Mouse (Mus musculus): ENCODE data around the gene Reep3. TPM values are rescaled to one million over a fixed set of nuclear protein-coding genes. Genes with fewer than 3 reads are reported as not detected.

Gene Reep3
- polyA plus RNA-seq, 1 experiment = 9.0 TPM

GRCm38 (mm10) chr10:67073577-67073976, 23.2 kb downstream of the Reep3 start:
- DNase-seq (ENCODE audit: low read depth in 1 of 2, low spot score in 2 of 2) = no peak
- Histone ChIP-seq H3K27ac (ENCODE audit: insufficient read depth, low read length) (no peak overlapping the region), H3K27me3 (ENCODE audit: control insufficient read depth, insufficient read depth, low read length) (no peaks in the 10 kb centered on the region), H3K36me3 (ENCODE audit: control insufficient read depth, insufficient read depth, low read length) (no peaks in the 10 kb centered on the region), H3K4me3 (ENCODE audit: extremely low read depth, insufficient read depth, insufficient read length) (no peak overlapping the region), H3K4me1 (ENCODE audit: control insufficient read depth, insufficient read depth, insufficient read length) (peaks cover 15% of the 10 kb centered on the region)
- TF ChIP-seq POLR2A (IDR thresholded peaks at IDR 0.05; ENCODE audit: low read depth, low read length) = no peak
- 85% methylated on average over 8 of the region's 8 CpGs for WGBS

DNA sequence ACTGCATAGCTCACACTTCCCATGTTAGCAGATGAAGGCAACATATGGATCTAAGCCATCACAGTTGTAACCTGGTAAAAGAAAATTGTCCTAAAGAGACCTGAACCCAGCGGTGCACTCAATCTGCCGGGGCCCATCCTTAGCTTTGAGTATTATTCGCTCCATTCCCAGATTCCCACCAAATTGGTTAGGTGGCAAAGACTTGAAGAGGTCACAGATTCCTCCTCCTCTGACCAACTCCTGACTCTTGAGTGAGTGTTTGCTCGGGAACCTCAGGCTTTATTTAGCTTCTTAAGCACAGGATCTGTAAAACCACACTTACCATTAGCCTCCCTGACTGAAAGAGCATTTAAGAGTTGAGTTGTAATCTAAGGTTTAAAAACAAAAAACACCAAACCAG, 24.1 kb downstream of the Reep3 start:
- TF ChIP-seq POLR2A (IDR thresholded peaks at IDR 0.05; ENCODE audit: low read depth, low read length) (no peak), CTCF (IDR thresholded peaks at IDR 0.05; ENCODE audit: extremely low read depth, insufficient read depth, insufficient read length, insufficient replicate concordance) (no peak)
- H3K4me1 ChIP-seq (ENCODE audit: control insufficient read depth, insufficient read depth, insufficient read length) = peaks cover 15% of the 10 kb centered on the region
- no peak overlapping the region for H3K4me3 ChIP-seq (ENCODE audit: extremely low read depth, insufficient read depth, insufficient read length)
- WGBS = 79% methylated on average over 4 of the region's 4 CpGs
- H3K36me3 ChIP-seq (ENCODE audit: control insufficient read depth, insufficient read depth, low read length) = no peaks in the 10 kb centered on the region
- no peak for DNase-seq (ENCODE audit: low read depth in 1 of 2, low spot score in 2 of 2)
- no peak overlapping the region for H3K27ac ChIP-seq (ENCODE audit: insufficient read depth, low read length)
- H3K27me3 ChIP-seq (ENCODE audit: control insufficient read depth, insufficient read depth, low read length) = no peaks in the 10 kb centered on the region

GRCm38 (mm10) chr10:67071884-67072283, 24.9 kb downstream of the Reep3 start:
- Histone ChIP-seq H3K4me3 (ENCODE audit: extremely low read depth, insufficient read depth, insufficient read length) (peak overlapping the region; percentile 34; the same call in 1 of the 2 replicates), H3K27me3 (ENCODE audit: control insufficient read depth, insufficient read depth, low read length) (no peaks in the 10 kb centered on the region), H3K36me3 (ENCODE audit: control insufficient read depth, insufficient read depth, low read length) (no peaks in the 10 kb centered on the region), H3K4me1 (ENCODE audit: control insufficient read depth, insufficient read depth, insufficient read length) (peaks cover 15% of the 10 kb centered on the region), H3K27ac (ENCODE audit: insufficient read depth, low read length) (no peak overlapping the region)
- WGBS = 25% methylated on average over 5 of the region's 5 CpGs
- TF ChIP-seq POLR2A (IDR thresholded peaks at IDR 0.05; ENCODE audit: low read depth, low read length) = no peak
- no peak for TF ChIP-seq CTCF (IDR thresholded peaks at IDR 0.05; ENCODE audit: extremely low read depth, insufficient read depth, insufficient read length, insufficient replicate concordance)
- DNase-seq (ENCODE audit: low read depth in 1 of 2, low spot score in 2 of 2) = peak in 1 of 2 experiments; percentile 45

- DNase-seq (ENCODE audit: low read depth in 1 of 2, low spot score in 2 of 2) = no peak
- WGBS = 36% methylated on average over 4 of the region's 4 CpGs
- TF ChIP-seq CTCF (IDR thresholded peaks at IDR 0.05; ENCODE audit: extremely low read depth, insufficient read depth, insufficient read length, insufficient replicate concordance) = no peak
- TF ChIP-seq POLR2A (IDR thresholded peaks at IDR 0.05; ENCODE audit: low read depth, low read length) = no peak
- H3K36me3 ChIP-seq (ENCODE audit: control insufficient read depth, insufficient read depth, low read length) = no peaks in the 10 kb centered on the region
- H3K27me3 ChIP-seq (ENCODE audit: control insufficient read depth, insufficient read depth, low read length) = no peaks in the 10 kb centered on the region
- peaks cover 18% of the 10 kb centered on the region for H3K4me1 ChIP-seq (ENCODE audit: control insufficient read depth, insufficient read depth, insufficient read length)
- H3K27ac ChIP-seq (ENCODE audit: insufficient read depth, low read length) = peak overlapping the region; percentile 43; the same call in 1 of the 2 replicates
- no peak overlapping the region for H3K4me3 ChIP-seq (ENCODE audit: extremely low read depth, insufficient read depth, insufficient read length)
These were observed 25.4 kb downstream of the Reep3 start for GRCm38 (mm10) chr10:67071389-67071788.

DNA sequence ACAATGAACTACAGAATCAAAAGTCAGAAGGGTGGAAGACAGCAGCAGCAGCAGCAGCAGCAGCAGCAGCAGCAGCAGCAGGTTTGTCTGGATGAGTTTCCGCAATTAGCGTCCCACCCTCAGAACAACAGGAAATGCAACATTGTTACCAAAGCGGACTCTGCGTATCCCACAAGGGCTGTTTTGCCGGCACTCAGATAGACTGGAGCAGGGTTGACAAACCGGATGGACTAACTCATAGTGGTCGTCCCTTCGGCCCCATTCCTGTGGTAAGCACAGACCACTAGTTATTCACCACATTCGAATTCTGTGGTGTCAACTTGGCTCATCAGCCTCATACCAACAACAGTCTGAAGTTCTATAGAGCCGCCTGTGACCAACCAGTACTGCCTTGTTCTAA, 27.7 kb downstream of the Reep3 start:
- Histone ChIP-seq H3K27me3 (ENCODE audit: control insufficient read depth, insufficient read depth, low read length) (no peaks in the 10 kb centered on the region), H3K4me1 (ENCODE audit: control insufficient read depth, insufficient read depth, insufficient read length) (peaks cover 28% of the 10 kb centered on the region), H3K4me3 (ENCODE audit: extremely low read depth, insufficient read depth, insufficient read length) (peak overlapping the region; percentile 46; the same call in 1 of the 2 replicates), H3K27ac (ENCODE audit: insufficient read depth, low read length) (peak overlapping the region; percentile 70), H3K36me3 (ENCODE audit: control insufficient read depth, insufficient read depth, low read length) (no peaks in the 10 kb centered on the region)
- 34% methylated on average over 10 of the region's 10 CpGs for WGBS
- no peak for DNase-seq (ENCODE audit: low read depth in 1 of 2, low spot score in 2 of 2)
- no peak for TF ChIP-seq CTCF (IDR thresholded peaks at IDR 0.05; ENCODE audit: extremely low read depth, insufficient read depth, insufficient read length, insufficient replicate concordance)
- TF ChIP-seq POLR2A (IDR thresholded peaks at IDR 0.05; ENCODE audit: low read depth, low read length) = no peak

DNA sequence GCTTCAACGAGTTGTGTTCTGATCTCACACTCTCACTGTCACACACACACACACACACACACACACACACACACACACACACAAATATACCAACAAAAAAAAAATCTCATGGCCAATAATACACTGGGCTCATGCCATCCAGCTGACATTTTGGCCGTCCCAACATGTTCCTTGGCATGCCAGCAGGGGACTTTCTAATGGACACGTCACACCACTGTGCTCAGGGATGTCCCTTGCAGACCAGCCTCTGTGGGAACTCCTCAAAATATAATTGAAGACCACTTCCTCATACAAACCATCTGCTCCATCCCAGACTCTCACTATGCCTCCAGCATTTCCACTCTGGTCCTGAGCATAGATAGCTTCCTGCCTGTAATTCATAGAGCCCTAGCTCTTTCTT, 30.3 kb downstream of the Reep3 start:
- peak overlapping the region; percentile 70; the same call in 1 of the 2 replicates for H3K27ac ChIP-seq (ENCODE audit: insufficient read depth, low read length)
- WGBS = 78% methylated on average over 3 of the region's 3 CpGs
- no peak for DNase-seq (ENCODE audit: low read depth in 1 of 2, low spot score in 2 of 2)
- H3K36me3 ChIP-seq (ENCODE audit: control insufficient read depth, insufficient read depth, low read length) = no peaks in the 10 kb centered on the region; the same call in 1 of the 2 replicates
- no peak overlapping the region for H3K4me3 ChIP-seq (ENCODE audit: extremely low read depth, insufficient read depth, insufficient read length)
- H3K4me1 ChIP-seq (ENCODE audit: control insufficient read depth, insufficient read depth, insufficient read length) = peaks cover 22% of the 10 kb centered on the region
- H3K27me3 ChIP-seq (ENCODE audit: control insufficient read depth, insufficient read depth, low read length) = no peaks in the 10 kb centered on the region
- no peak for TF ChIP-seq CTCF (IDR thresholded peaks at IDR 0.05; ENCODE audit: extremely low read depth, insufficient read depth, insufficient read length, insufficient replicate concordance)
- TF ChIP-seq POLR2A (IDR thresholded peaks at IDR 0.05; ENCODE audit: low read depth, low read length) = no peak

DNA sequence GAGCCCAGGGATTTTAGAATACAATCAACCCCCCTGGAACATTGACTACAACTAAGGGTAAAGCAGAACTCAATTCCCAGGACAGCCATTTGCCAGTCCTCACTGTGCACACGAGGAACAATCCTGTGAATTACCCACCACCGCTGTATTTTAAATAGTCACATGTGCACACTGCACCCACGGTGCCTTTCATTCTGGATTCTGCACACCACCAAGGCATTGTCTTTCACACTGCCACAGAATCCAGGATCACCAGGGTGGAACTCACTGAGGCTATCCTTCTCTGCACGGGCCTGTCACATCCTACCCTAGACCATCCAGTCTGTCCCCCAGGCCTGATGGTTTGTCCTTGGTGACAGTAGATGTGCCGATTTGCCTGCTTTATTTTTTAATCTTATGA, 30.8 kb downstream of the Reep3 start:
- DNase-seq (ENCODE audit: low read depth in 1 of 2, low spot score in 2 of 2) = no peak
- WGBS = 65% methylated on average over 5 of the region's 5 CpGs
- peak overlapping the region; percentile 70 for H3K27ac ChIP-seq (ENCODE audit: insufficient read depth, low read length)

More for the DNA sequence above, 30.8 kb downstream of the Reep3 start:
- Histone ChIP-seq H3K27me3 (ENCODE audit: control insufficient read depth, insufficient read depth, low read length) (no peaks in the 10 kb centered on the region), H3K36me3 (ENCODE audit: control insufficient read depth, insufficient read depth, low read length) (no peaks in the 10 kb centered on the region; the same call in 1 of the 2 replicates), H3K4me1 (ENCODE audit: control insufficient read depth, insufficient read depth, insufficient read length) (peaks cover 19% of the 10 kb centered on the region), H3K4me3 (ENCODE audit: extremely low read depth, insufficient read depth, insufficient read length) (no peak overlapping the region)
- TF ChIP-seq CTCF (IDR thresholded peaks at IDR 0.05; ENCODE audit: extremely low read depth, insufficient read depth, insufficient read length, insufficient replicate concordance) = no peak
- no peak for TF ChIP-seq POLR2A (IDR thresholded peaks at IDR 0.05; ENCODE audit: low read depth, low read length)
